Mouse (Mus musculus): Measurements from ENCODE around the gene Foxm1. TPM values are rescaled to one million over a fixed set of nuclear protein-coding genes. Genes with fewer than 3 reads are reported as not detected.

Foxm1 gene
- polyA plus RNA-seq, 1 experiment from 2014 or later = 4.8 TPM

GRCm38 (mm10) chr6:128425046-128425445, 62.3 kb downstream of the Foxm1 start:
- peak overlapping the region; percentile 80 for H3K9ac ChIP-seq (ENCODE audit: low read depth, low read length)
- ATAC-seq = peak; percentile 4; the same call in 1 of the 2 replicates
- peaks cover 3% of the 10 kb centered on the region; the same call in 1 of the 2 replicates for H3K4me1 ChIP-seq (ENCODE audit: control insufficient read depth, insufficient read depth, low read length)
- peaks cover 9% of the 10 kb centered on the region for H3K36me3 ChIP-seq (ENCODE audit: control insufficient read depth, insufficient read depth, low read length)
- peak overlapping the region; percentile 99 for H3K27ac ChIP-seq (ENCODE audit: low read length)
- 22% methylated on average over 9 of the region's 9 CpGs for WGBS
- H3K9me3 ChIP-seq (replicated peaks; ENCODE audit: control insufficient read depth, low read length, poor library complexity, severe bottlenecking) = no peaks in the 10 kb centered on the region
- no peaks in the 10 kb centered on the region for H3K27me3 ChIP-seq (ENCODE audit: control insufficient read depth, insufficient read depth, low read depth, low read length)
- H3K4me2 ChIP-seq (ENCODE audit: low read length) = peak overlapping the region; percentile 73
- H3K4me3 ChIP-seq (ENCODE audit: low read depth, low read length) = peak overlapping the region; percentile 60

Other genes starting within 250 kb of the Foxm1 start
- gene Tspan9, start 219.4 kb upstream of the Foxm1 start, polyA plus RNA-seq (2015; fragmentation: Nextera tagmentation; extraction: Ambion mirVana) = 43.2 and 46.3 TPM in 2 replicates
- gene Tead4, start 62.1 kb upstream of the Foxm1 start, polyA plus RNA-seq (2015; fragmentation: Nextera tagmentation; extraction: Ambion mirVana) = 0.58 and 0.65 TPM in 2 replicates
- gene Tulp3, start 7.1 kb upstream of the Foxm1 start, polyA plus RNA-seq (2015; fragmentation: Nextera tagmentation; extraction: Ambion mirVana) = 16.1 and 16.6 TPM in 2 replicates
- gene Rhno1, start 56 bp upstream of the Foxm1 start, polyA plus RNA-seq (2015; fragmentation: Nextera tagmentation; extraction: Ambion mirVana) = 77.0 and 84.1 TPM in 2 replicates
- 0.70 and 0.83 TPM in 2 replicates for gene Tex52, start 12.5 kb downstream of the Foxm1 start, polyA plus RNA-seq (2015; fragmentation: Nextera tagmentation; extraction: Ambion mirVana)
- not detected in 2 replicates for gene Gm44596, start 12.5 kb downstream of the Foxm1 start, polyA plus RNA-seq (2015; fragmentation: Nextera tagmentation; extraction: Ambion mirVana)
- 10.7 and 13.6 TPM in 2 replicates for gene Nrip2, start 36.3 kb downstream of the Foxm1 start, polyA plus RNA-seq (2015; fragmentation: Nextera tagmentation; extraction: Ambion mirVana)
- gene Itfg2, start 62.0 kb downstream of the Foxm1 start, polyA plus RNA-seq (2015; fragmentation: Nextera tagmentation; extraction: Ambion mirVana) = 46.4 and 48.8 TPM in 2 replicates
- gene Fkbp4, start 75.7 kb downstream of the Foxm1 start, polyA plus RNA-seq (2015; fragmentation: Nextera tagmentation; extraction: Ambion mirVana) = 357 and 394 TPM in 2 replicates
- gene Pzp, start 163.8 kb downstream of the Foxm1 start, polyA plus RNA-seq (2015; fragmentation: Nextera tagmentation; extraction: Ambion mirVana) = not detected in 2 replicates
- 1.4 and 3.5 TPM in 2 replicates for gene A2ml1, start 218.6 kb downstream of the Foxm1 start, polyA plus RNA-seq (2015; fragmentation: Nextera tagmentation; extraction: Ambion mirVana)

Data from midbrain, embryonic 16.5 days (tissue).